Mouse (Mus musculus) lung, postnatal 0 days (tissue): Measurements from ENCODE around the gene Myo1g. TPM values are rescaled to one million over a fixed set of nuclear protein-coding genes. Genes with fewer than 3 reads are reported as not detected.

Experiments used
- ATAC-seq: fragments of 200-750 bp; cut with Nextera tagmentation; 2 replicates; pipeline ENCODE4 v1.8.0; 2017; ENCODE audit warnings: moderate library complexity
- DNase-seq: peaks from one replicate; pipeline ENCODE4 v3.0.0-alpha.2; 2016; ENCODE audit warnings: low spot score
- H3K27ac ChIP-seq: fragments of 300-500 bp; sonication (generic); 2 replicates; pipeline ENCODE4 v1.5.1; 2014; ENCODE audit warnings: antibody characterized with exemption, mild to moderate bottlenecking, low read length, mixed read lengths
- H3K27me3 ChIP-seq: fragments of 300-500 bp; sonication (generic); replicated peaks from 2 replicates; pipeline ENCODE4 v1.6.1; 2014; ENCODE audit warnings: low read length, mixed read lengths; ENCODE audit not compliant: insufficient read depth
- H3K36me3 ChIP-seq: fragments of 300-500 bp; sonication (generic); 2 replicates; pipeline ENCODE4 v1.6.1; 2014; ENCODE audit warnings: low read length, mixed read lengths; ENCODE audit not compliant: insufficient read depth
- H3K4me1 ChIP-seq: fragments of 300-500 bp; sonication (generic); 2 replicates; pipeline ENCODE4 v1.6.1; 2014; ENCODE audit warnings: antibody characterized with exemption, low read depth, low read length, mixed read lengths; ENCODE audit not compliant: insufficient read depth
- H3K4me2 ChIP-seq: fragments of 300-500 bp; sonication (generic); replicated peaks from 2 replicates; pipeline ENCODE4 v1.6.1; 2014; ENCODE audit warnings: low read depth, mild to moderate bottlenecking, low read length, moderate library complexity, mixed read lengths
- H3K4me3 ChIP-seq: fragments of 300-500 bp; sonication (generic); 2 replicates; pipeline ENCODE4 v1.5.1; 2014; ENCODE audit warnings: low read depth, low read length
- H3K9ac ChIP-seq: fragments of 300-500 bp; sonication (generic); replicated peaks from 2 replicates; pipeline ENCODE4 v1.6.1; 2014; ENCODE audit warnings: low read depth, mild to moderate bottlenecking
- H3K9me3 ChIP-seq: fragments of 300-500 bp; sonication (generic); 2 replicates; pipeline ENCODE4 v1.6.1; 2016; ENCODE audit warnings: low read length, mixed read lengths
- CTCF ChIP-seq: IDR thresholded peaks from 2 replicates; pipeline ENCODE4 v1.5.1; 2016; ENCODE audit warnings: antibody characterized with exemption, mild to moderate bottlenecking
- EP300 ChIP-seq: IDR thresholded peaks from 2 replicates; pipeline ENCODE4 v1.6.1; 2016; ENCODE audit warnings: antibody characterized with exemption, mild to moderate bottlenecking, control low read depth
- WGBS: fragments of 180-500 bp; shearing (Covaris S2); extraction: QIAGEN DNeasy Blood & Tissue Kit; methylation state at CpG from one replicate; pipeline ENCODE4 v1.1.7; 2014; 5-methylcytosine and 5-hydroxymethylcytosine counted together
- microRNA-seq: library from miRNA; unstranded; fragments of <30 nt; microRNA quantifications from one replicate; pipeline ENCODE4, GENCODE M21; 2016
- polyA plus RNA-seq: library from polyadenylated mRNA; unstranded; fragments of >200 nt; fragmentation: Nextera tagmentation; extraction: Ambion mirVana; gene quantifications from 2 replicates; pipeline ENCODE4 v1.2.1, GENCODE M21; 2015

Myo1g gene
- polyA plus RNA-seq, 1 experiment from 2014 or later, result 6.2 TPM

- no peak overlapping the region for H3K27ac ChIP-seq
- H3K4me2 ChIP-seq, result no peak overlapping the region
- ATAC-seq (no peak), DNase-seq (no peak)
- H3K4me3 ChIP-seq, result no peak overlapping the region
- 0 out of 2 replicates have a peak, but pooled peaks cover 6% of the 10 kb centered on the region for H3K36me3 ChIP-seq
- no peaks in the 10 kb centered on the region for H3K27me3 ChIP-seq
- WGBS, result 77% methylated on average over 6 of the region's 6 CpGs
- H3K9ac ChIP-seq, result no peak overlapping the region
- TF ChIP-seq CTCF, result no peak
- TF ChIP-seq EP300, result no peak
- no peaks in the 10 kb centered on the region for H3K9me3 ChIP-seq
- H3K4me1 ChIP-seq, result no peaks in the 10 kb centered on the region
Measured at GRCm38 (mm10) chr11:6463159-6463837, 57.5 kb downstream of the Myo1g start.

Small RNA genes within 50 kb of the gene (microRNA-seq; reads per million reads assigned to microRNA genes)
- not detected for gene Gm22123

Other genes starting within 250 kb of the Myo1g start
- gene Tmed4, start 246.1 kb downstream of the Myo1g start, polyA plus RNA-seq, result 92.0 and 95.7 TPM in 2 replicates
- 78.8 and 84.1 TPM in 2 replicates for gene Ogdh, start 229.3 kb downstream of the Myo1g start, polyA plus RNA-seq
- 8.6 and 8.7 TPM in 2 replicates for gene Zmiz2, start 131.9 kb downstream of the Myo1g start, polyA plus RNA-seq
- 3,011 and 3,180 TPM in 2 replicates for gene Ppia, start 105.5 kb downstream of the Myo1g start, polyA plus RNA-seq
- 259 and 268 TPM in 2 replicates for gene H2afv, start 76.5 kb downstream of the Myo1g start, polyA plus RNA-seq
- gene Purb, start 45.0 kb downstream of the Myo1g start, polyA plus RNA-seq, result 21.4 and 25.5 TPM in 2 replicates
- gene Ccm2, start 25.9 kb upstream of the Myo1g start, polyA plus RNA-seq, result 58.7 and 62.4 TPM in 2 replicates
- 1.8 and 3.2 TPM in 2 replicates for gene Nacad, start 85.1 kb upstream of the Myo1g start, polyA plus RNA-seq
- gene Tbrg4, start 105.1 kb upstream of the Myo1g start, polyA plus RNA-seq, result 10.8 and 10.9 TPM in 2 replicates
- 27.6 TPM in 1 of 2 replicates, not detected in the other for gene Wap, start 117.7 kb upstream of the Myo1g start, polyA plus RNA-seq
- gene Ramp3, start 137.6 kb upstream of the Myo1g start, polyA plus RNA-seq, result 9.6 and 22.1 TPM in 2 replicates